Mouse (Mus musculus): ENCODE measurements around the gene Retreg3.

The Retreg3 gene

GRCm38 (mm10) chr11:101070987-101071386, 48.7 kb downstream of the Retreg3 start:
- no peak for DNase-seq

DNA sequence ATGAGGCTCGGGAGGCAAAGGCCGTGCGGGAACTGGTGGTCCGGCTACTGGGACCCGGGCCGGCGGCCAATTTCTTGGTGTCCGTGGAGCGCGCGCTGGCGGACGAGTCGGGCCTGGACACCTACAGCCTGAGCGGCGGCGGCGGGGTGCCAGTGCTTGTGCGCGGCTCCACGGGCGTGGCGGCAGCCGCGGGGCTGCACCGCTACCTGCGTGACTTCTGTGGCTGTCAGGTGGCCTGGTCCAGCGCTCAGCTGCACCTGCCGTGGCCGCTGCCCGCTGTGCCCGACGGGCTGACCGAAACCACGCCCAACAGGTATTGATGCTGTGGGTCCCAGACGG, 49.5 kb downstream of the Retreg3 start:
- DNase-seq: no peak

- peak; percentile 91 to 93 for DNase-seq
Observed at GRCm38 (mm10) chr11:101069391-101070188, 50.1 kb downstream of the Retreg3 start, which contains the start of gene Naglu. Gene Naglu, plus strand, starts transcription at chr11:101070012.

DNA sequence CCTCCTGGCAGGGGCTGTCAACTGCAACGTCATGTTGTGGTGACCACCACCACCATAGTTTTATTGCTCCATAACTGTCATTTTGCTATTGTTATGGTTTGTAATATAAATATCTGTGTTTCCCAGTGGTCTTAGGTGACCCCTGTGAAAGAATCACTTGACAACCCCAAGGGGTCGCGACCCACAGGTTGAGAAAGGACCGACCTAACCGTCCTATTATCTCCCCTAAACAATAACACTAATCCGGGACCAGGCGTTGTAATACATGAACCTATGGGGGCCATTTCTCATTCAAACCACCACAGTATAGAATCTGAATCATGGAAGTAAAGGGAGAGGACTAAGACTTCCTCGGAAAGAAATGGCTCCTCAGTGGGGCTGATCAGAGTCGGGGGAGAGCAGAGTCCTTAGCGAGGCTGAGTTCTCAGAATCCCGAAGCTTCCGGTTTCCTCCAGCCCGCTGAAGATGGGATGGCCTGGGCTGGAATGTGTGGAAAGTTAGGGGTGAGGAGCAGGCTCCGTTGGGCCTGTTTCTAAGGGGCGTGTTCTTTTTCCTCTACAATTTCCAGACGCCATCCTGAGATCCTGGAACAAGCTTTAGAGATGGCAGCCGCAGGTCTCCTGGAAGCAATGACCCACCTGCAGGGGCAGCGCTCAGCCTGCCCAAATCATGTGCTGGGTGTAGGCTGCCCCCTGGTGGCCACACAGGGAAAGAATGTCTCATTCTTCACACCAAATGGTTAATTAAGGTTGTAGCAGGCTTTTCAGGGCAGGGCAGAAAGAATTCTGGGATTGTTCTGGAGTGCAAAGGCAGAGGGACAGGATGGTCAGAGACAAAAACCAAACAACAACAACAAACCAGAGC, 52.9 kb downstream of the Retreg3 start:
- peak; percentile 61 to 80 for DNase-seq

- no peak for DNase-seq
Observed at GRCm38 (mm10) chr11:101065002-101065401, 54.7 kb downstream of the Retreg3 start.

GRCm38 (mm10) chr11:101064462-101064861, 55.2 kb downstream of the Retreg3 start:
- DNase-seq: no peak

DNA sequence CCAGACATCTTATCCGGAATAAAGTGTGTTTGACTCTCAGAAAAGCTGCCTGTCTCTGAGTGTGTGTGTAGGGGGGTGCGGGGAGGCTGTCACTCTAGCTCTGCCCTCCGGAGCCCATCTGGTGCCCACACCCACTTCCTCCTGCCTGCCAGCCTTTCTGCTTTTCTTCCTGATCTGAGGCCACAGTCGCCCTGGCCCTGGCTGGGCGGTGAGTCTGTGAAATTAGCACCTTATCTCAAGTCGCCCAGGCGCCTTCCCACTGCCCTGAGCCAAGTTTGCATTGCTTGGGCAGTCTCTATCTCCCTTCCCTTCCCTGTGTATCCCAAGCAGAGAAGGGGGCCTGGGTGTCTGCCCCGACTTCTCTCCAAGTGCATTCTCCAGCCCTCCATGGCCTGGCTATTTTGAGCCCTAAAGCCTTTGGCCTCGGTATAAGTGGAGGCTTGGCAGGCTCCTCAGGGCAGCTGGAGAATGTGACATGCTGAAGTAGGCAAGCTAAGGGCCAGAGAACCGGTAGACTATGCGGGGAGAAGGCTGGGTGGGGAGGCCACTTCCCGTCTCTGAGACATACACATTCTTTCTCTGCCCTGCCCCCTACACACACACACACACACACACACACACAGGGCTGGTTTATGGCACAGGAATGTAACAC, 55.9 kb downstream of the Retreg3 start:
- DNase-seq: peak; percentile 68 to 71

DNA sequence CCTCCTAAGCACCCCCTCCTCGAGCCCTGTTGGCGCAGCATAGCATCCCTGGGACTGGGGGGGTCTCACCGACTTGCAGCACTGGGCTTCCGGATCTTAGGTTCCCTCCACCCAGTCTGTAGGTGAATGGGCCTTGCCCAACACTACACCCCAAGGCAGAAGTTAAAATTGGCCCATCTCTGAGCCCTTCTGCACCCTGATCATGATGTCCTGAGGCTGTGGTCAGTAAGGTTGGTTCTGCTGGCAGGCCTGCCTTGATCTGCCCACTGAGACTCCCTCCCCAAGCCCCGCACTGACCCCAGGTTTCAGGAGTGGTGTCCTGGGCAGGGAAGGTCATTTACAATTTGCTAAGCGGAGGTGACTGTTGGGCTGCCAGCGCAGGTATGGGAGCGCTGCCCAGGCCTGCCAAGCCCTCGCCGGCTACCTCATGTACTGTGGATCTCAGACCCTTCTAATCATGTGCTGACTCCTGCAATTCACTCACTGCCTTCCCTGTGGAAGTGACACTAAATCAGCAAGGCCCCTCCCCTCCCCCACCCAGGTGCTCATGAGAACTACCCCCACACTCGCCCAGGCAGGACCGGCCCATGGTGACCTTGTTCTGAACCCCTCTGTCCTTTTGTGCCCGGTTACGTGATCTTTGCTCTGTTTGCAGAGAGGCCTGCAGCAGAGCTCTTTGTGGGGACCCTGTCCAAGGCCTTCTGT, 56.6 kb downstream of the Retreg3 start:
- DNase-seq: no peak

DNA sequence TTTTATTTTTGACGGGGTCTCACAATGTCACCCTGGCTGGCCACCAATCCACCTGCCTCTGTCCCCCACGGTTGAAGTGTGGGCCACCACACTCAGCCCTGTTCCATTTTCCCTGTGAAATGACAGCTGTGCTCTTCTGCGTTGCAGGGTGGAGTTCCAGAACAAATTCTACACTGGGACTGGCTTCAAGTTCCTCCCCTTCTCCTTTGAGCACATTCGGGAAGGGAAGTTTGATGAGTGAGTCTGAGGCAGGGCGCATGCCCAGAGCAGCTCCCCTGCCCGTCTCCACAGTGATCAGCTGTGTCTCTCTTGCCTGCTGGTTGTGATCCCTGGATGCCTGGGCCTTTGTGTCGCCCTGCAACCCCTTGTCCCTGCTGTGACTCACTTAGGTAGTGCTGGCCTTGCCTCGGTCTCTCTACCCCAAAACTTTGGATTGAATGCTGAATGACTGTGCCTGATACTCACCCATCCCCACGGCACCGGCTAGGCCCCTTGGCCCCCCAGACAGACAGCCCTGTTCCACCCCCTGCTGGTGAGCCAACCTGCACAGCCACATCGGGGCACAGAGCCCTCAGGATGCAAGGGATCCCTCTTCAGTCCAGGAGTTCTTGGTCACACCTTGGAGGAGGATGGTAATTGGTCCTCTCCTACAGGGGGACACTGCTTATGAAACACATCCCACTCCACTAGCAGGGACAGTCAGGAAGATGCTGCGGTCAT, 57.4 kb downstream of the Retreg3 start:
- DNase-seq: no peak

GRCm38 (mm10) chr11:101061049-101061448, 58.6 kb downstream of the Retreg3 start:
- no peak for DNase-seq

DNA sequence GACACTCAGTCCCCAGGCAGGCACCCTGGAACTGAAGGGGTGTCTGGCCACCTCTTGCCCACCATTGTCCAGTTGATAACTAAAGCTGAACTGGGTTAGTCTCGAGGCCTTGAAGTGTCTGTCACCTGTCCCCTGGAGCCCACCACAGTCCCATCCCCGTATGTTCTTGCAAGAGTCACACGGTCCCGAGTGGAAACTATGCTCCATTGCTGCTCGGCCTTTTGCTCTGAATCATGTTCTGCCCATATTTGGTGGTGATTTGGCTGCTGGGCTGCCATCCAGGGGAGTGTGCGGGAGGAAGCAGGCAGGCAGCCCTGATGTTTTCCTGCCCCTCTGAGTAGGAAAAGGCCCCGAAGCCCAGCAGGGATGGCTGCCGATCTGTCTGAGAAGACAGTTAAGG, 59.6 kb downstream of the Retreg3 start:
- no peak for DNase-seq

GRCm38 (mm10) chr11:101059473-101059872, 60.2 kb downstream of the Retreg3 start:
- no peak for DNase-seq

- no peak for DNase-seq
Observed at GRCm38 (mm10) chr11:101058726-101059125, 61.0 kb downstream of the Retreg3 start.

DNA sequence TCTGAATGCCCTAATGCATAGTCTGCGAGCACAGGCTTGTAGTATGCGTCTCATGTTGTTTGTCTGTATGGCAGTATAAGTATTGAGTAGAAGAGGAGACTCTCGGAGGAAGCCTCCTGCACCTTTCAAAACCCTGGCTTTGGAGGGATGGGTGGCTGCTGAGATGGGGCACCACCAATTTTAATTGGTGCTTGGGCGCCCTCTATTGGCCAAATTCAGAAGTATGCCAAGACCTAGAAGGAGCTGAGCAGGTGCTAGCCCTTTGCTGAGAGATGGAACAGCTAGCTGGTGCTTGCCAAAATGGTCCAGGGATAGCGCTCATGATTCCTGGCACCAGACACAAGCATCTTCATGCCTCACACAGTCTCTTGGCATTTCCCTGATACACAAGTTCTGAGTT, 61.8 kb downstream of the Retreg3 start:
- DNase-seq: peak; percentile 63 to 87

DNA sequence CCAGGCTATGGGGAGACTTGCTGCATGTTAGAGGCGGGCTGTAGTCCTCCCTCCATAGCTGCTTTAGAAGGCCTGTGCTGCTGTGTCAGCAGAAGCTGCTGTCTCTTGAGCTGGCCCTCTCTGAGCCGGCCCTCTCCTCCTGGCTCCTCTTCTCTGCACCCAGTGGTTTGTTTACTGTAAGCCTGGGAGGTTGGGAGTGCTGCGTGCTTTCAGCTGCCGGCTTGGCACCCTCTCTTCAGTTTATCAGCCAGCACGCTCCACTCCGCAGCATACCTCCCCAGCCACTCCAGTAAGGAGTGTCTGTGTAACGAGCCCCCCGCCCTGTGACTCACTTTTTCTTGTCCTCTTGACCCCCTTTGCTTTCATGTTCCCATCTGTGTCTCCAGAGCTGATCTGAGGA, 62.8 kb downstream of the Retreg3 start:
- no peak for DNase-seq

GRCm38 (mm10) chr11:101055418-101055817, 64.3 kb downstream of the Retreg3 start:
- no peak for DNase-seq

DNA sequence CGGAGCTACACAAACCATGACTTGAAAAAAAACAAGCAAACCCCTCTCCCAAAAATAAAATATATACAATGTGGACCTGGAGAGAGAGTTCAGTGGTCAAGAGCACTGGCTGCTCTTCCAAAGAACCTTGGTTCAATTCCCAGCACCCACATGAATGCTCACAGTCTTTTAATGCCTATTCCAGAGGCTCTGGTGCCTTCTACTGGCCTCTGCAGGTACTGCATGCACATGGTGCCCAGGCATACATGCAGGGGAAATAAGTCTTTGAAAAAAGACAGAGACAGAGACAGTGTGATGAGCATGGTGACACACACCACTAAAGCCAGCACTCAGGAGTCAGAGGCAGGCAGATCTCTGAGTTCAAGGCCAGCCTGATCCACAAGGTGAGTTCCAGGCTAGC, 65.7 kb downstream of the Retreg3 start:
- no peak for DNase-seq

DNA sequence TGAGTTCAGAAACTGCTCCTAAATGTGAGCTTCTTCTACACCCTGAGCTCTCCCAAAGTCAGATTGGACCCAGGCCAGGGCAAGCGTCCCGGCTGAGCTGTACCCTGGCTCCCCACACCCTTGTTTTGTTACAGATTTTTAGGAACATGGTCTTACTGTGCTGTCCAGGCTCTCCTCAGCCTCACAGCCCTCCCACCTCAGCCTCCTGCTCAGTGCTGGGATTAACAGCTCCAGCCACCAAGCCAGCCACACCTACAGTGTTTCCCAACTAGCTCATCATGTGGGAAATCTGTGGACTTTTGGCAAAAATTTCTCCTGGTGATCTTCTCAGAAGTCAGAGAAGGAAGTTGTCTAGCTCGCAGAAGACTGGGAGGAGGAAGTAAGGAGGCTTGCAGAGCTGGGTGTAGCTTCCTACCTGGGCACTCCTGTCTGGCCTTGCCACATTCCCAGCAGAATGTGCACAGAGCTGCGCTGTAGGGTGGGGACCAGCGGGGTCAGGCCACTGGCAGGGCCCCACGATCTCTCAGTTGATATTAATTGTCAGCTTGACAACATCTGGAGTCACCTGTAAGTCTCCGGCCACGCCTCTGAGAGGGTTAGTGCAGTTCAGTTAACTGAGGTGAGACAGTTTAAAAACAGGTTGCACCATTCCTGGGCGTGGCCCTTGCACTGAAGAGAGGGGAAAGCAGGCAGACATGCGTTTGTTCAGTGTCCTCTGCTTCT, 66.8 kb downstream of the Retreg3 start:
- DNase-seq: no peak

- no peak for DNase-seq
Observed at GRCm38 (mm10) chr11:101051617-101052016, 68.1 kb downstream of the Retreg3 start.

DNA sequence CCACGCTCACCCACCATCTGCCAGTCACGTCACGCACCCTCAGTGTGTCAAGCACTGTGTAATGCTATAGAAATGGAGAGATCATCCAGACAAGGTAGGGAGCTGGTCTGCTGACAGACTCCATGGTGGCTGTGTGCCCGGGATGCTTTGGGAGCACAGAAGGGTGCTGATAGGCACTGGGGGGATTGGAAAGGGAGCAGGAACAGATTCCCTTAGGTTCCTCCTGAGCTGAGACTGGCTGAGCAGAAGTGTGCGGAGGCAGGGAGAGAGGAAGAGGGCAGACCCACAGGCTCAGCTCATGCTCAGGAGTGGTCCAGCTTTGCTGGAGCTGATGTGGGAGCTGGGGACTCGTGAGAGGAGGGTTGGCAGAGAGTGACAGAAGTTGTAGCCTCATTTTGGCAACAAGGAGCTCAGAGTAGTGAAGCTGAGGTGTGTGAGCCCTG, 68.6 kb downstream of the Retreg3 start:
- DNase-seq: no peak

GRCm38 (mm10) chr11:101050359-101050758, 69.3 kb downstream of the Retreg3 start:
- no peak for DNase-seq
